8 mouse cellular contexts compared by ENCODE assay signal in the genomic region with DNA sequence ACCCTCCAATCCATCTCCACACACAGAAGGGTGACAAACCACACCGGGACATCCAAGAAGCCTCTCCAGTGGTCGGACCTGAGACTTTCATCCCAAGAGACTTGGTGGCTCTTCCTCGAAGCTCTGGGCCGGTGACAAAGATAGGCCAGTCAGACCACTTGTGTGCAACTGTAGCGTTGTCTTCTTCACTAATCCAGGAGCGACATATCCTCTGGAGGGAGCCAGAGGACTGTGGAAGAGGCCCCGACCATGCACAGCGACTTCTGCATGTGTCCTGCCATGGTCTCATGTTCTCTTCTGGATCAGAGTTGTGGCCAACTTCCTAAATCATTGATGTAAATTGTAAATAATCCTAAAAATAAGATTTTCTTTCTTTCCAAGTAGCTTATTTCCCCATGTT. TPM values are rescaled to one million over a fixed set of nuclear protein-coding genes. Genes with fewer than 3 reads are reported as not detected.
DNase-seq lines count a peak whose midpoint lies in the region; ATAC-seq and TF ChIP-seq lines count a peak whose summit lies in the region.

No protein-coding gene starts in this region.

- intact Hi-C loops in gastrocnemius, postnatal 36 days (cut with DNase I) = loop anchor here (5.0 to 10.0 kb wide), 3 partner anchors 161 to 408 kb away; a partner anchor contains a TSS

- peak; percentile 87 for ATAC-seq in megakaryocyte progenitor cell, adult 5-6 weeks (replicated peaks; ENCODE audit: poor library complexity)

- H3K4me3 ChIP-seq in cerebellum, adult 2 months (replicated peaks; ENCODE audit: insufficient read depth, low read depth, low read length) = no peak overlapping the region

- TF ChIP-seq POLR2A in cerebellum, adult 2 months (IDR thresholded peaks at IDR 0.05; ENCODE audit: borderline replicate concordance, insufficient read depth, low read length) = no peak

- no peaks in the 10 kb centered on the region for H3K27me3 ChIP-seq in cerebellum, adult 2 months (ENCODE audit: control insufficient read depth, insufficient read depth, low read length)

- no peak overlapping the region for H3K27ac ChIP-seq in cerebellum, adult 2 months (ENCODE audit: insufficient read depth, low read length)

- 0 out of 2 replicates have a peak, but pooled peaks have one; percentile 22 for TF ChIP-seq CTCF in cerebellum, adult 2 months (IDR thresholded peaks at IDR 0.05; ENCODE audit: borderline replicate concordance, insufficient read depth, low read depth, low read length)

- WGBS in cerebellum, adult 2 months = 60% methylated on average over 8 of the region's 8 CpGs

- DNase-seq in cerebellum, adult 2 months = peak in 1 of 2 experiments; percentile 6
- DNase-seq in cerebellum, adult 9-11 months = no peak
- peak; percentile 64 for DNase-seq in 3T3-L1 (ENCODE audit: low read depth, low spot score)
- peak; percentile 53 to 71 for DNase-seq in adrenal gland, postnatal 36 days
- DNase-seq in gastrocnemius, postnatal 36 days = peak; percentile 37 to 40
- DNase-seq in layer of hippocampus, postnatal 10 days (ENCODE audit: low spot score in 2 of 2) = peak; percentile 71 to 77
- peak; percentile 21 to 27 for DNase-seq in thymus, adult 18-20 months

- no peaks in the 10 kb centered on the region for H3K4me1 ChIP-seq in cerebellum, adult 2 months (ENCODE audit: control insufficient read depth, insufficient read depth, low read length)

RNA-seq across cellular contexts. Expression of a gene that starts 21.6 kb away (rescaled TPM):
- polyA plus RNA-seq in cerebellum, adult 2 months (2012; rRNA removed) = 229 and 242 TPM in 2 replicates
- total RNA-seq in adrenal gland, postnatal 36 days (2021) = 100 to 1,000 TPM; 343 to 370 TPM
- total RNA-seq in gastrocnemius, postnatal 36 days (2021) = 100 to 1,000 TPM; 527 to 542 TPM
- total RNA-seq in layer of hippocampus, postnatal 10 days (2021) = 100 to 1,000 TPM; 182 to 196 TPM
- 196 and 211 TPM in 2 replicates for total RNA-seq in megakaryocyte progenitor cell, adult 5-6 weeks (2015)
- total RNA-seq in megakaryocyte progenitor cell, adult 5-6 weeks (2017) = 112 and 114 TPM in 2 replicates
